Mouse (Mus musculus): ENCODE measurements around the gene Ankrd11.

- TF ChIP-seq MEF2A (IDR thresholded peaks at IDR 0.05; ENCODE audit: extremely low read depth, insufficient replicate concordance, low read depth, low read length, poor library complexity, severe bottlenecking) (no peak), MAX (IDR thresholded peaks at IDR 0.05; ENCODE audit: low read length) (no peak), NELFE (IDR thresholded peaks at IDR 0.05; ENCODE audit: low read depth, low read length) (no peak), EP300 (IDR thresholded peaks at IDR 0.05; ENCODE audit: low read depth in 1 of 2, low read length in 2 of 2) (no peak), CTCF (IDR thresholded peaks at IDR 0.05 in 2 of 3, conservative IDR thresholded peaks at IDR 0.05 in 1 of 3; ENCODE audit: control insufficient read depth in 1 of 3, insufficient read depth in 1 of 3, low read depth in 2 of 3, low read length in 3 of 3, poor library complexity in 1 of 3, severe bottlenecking in 1 of 3) (no peak), POLR2AphosphoS2 (IDR thresholded peaks at IDR 0.05; ENCODE audit: low read length) (no peak), MYB (IDR thresholded peaks at IDR 0.05; ENCODE audit: low read depth, low read length) (no peak), E2F4 (IDR thresholded peaks at IDR 0.05; ENCODE audit: borderline replicate concordance, low read depth, low read length) (no peak), ETS1 (IDR thresholded peaks at IDR 0.05; ENCODE audit: low read depth, low read length) (no peak), HCFC1 (IDR thresholded peaks at IDR 0.05; ENCODE audit: low read depth, low read length) (no peak)
Observed at GRCm38 (mm10) chr8:123062721-123063120, 20.6 kb upstream of the Ankrd11 start, which contains the start of gene Spg7.
